In genomic region chr10:122931193-122931832, GRCm38 (mm10) we compare ENCODE assay signal across 8 mouse cellular contexts.
A peak's percentile ranks its signal among the peaks of the same experiment; 100 is the strongest.
DNase-seq lines count a peak whose midpoint lies in the region; ATAC-seq and TF ChIP-seq lines count a peak whose summit lies in the region.

No protein-coding gene starts in this region.

- no peak for TF ChIP-seq CTCF in gastrocnemius, adult 2 months (IDR thresholded peaks at IDR 0.05)
- no peak for TF ChIP-seq CTCF in hindbrain, postnatal 0 days (IDR thresholded peaks at IDR 0.05; ENCODE audit: low read depth)

- ATAC-seq in hindbrain, postnatal 0 days = peak; percentile 90
- ATAC-seq in megakaryocyte-erythroid progenitor cell, adult 5-6 weeks (replicated peaks; ENCODE audit: low FRiP score, low TSS enrichment, poor library complexity, severe bottlenecking) = no peak

- intact Hi-C loops in gastrocnemius, adult 2 months (cut with DNase I) = no loop called here
- intact Hi-C loops in left cerebral cortex, postnatal 14 days (cut with DNase I) = loop anchor here (5.0 kb wide), 2 partner anchors 56 to 79 kb away; no protein-coding TSS in a partner anchor

- peak; percentile 89 for DNase-seq in brain, adult 2 months (ENCODE audit: low read depth, low spot score)
- peak; percentile 62 for DNase-seq in cerebellum, postnatal 36 days
- peak; percentile 78 for DNase-seq in gastrocnemius, adult 2 months
- DNase-seq in hindbrain, postnatal 0 days (ENCODE audit: low spot score) = peak; percentile 82
- peak; percentile 70 to 76 for DNase-seq in left cerebral cortex, postnatal 14 days (ENCODE audit: low spot score in 2 of 2)
- peak; percentile 18 for DNase-seq in naive thymus-derived CD4-positive, alpha-beta T cell, adult 2 months (ENCODE audit: low read depth)
- DNase-seq in urinary bladder, postnatal 25 days (ENCODE audit: low spot score) = no peak

- H3K9me3 ChIP-seq in hindbrain, postnatal 0 days (ENCODE audit: low read length) = no peaks in the 10 kb centered on the region

- H3K4me3 ChIP-seq in gastrocnemius, adult 2 months = peak overlapping the region; percentile 33; the same call in 1 of the 2 replicates
- H3K4me3 ChIP-seq in hindbrain, postnatal 0 days (ENCODE audit: low read length) = no peak overlapping the region

- no peaks in the 10 kb centered on the region for H3K36me3 ChIP-seq in hindbrain, postnatal 0 days (ENCODE audit: insufficient read depth, low read length)

- WGBS in hindbrain, postnatal 0 days = 9% methylated on average over 13 of the region's 13 CpGs

- H3K9ac ChIP-seq in hindbrain, postnatal 0 days (replicated peaks; ENCODE audit: low read length) = 0 out of 2 replicates have a peak overlapping the region, but pooled peaks have one; percentile 9

- 0 out of 2 replicates have a peak overlapping the region, but pooled peaks have one; percentile 5 for H3K4me2 ChIP-seq in hindbrain, postnatal 0 days (ENCODE audit: low read depth, low read length)

- H3K4me1 ChIP-seq in hindbrain, postnatal 0 days (ENCODE audit: insufficient read depth, low read length) = peaks cover 19% of the 10 kb centered on the region

- H3K27ac ChIP-seq in gastrocnemius, adult 2 months = peak overlapping the region; percentile 51; the same call in 1 of the 2 replicates
- peak overlapping the region; percentile 76 for H3K27ac ChIP-seq in hindbrain, postnatal 0 days

- no peaks in the 10 kb centered on the region for H3K27me3 ChIP-seq in hindbrain, postnatal 0 days (ENCODE audit: insufficient read depth, low read length)
